ENCODE assay signal across 16 mouse cellular contexts in the genomic region with DNA sequence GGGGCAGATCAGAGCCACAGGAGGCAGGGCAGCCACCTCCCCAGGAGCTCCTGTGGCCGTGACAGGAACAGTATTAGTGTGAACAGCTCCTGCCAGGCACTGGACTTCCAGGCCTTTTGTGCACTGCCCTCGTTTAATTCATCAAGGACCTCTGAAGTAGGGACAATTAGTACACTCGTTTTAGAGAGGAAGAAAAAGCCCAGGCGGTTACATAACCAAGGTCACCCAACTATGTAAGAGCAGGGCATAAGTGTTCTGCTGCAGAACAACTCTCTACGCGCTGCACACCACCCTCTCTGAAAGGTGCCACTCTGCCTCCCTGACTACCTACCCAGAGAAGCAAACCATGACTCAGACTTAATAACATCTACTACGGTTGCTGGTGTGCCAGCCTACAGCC. TPM values are rescaled to one million over a fixed set of nuclear protein-coding genes. Genes with fewer than 3 reads are reported as not detected.
DNase-seq lines count a peak whose midpoint lies in the region; ATAC-seq and TF ChIP-seq lines count a peak whose summit lies in the region.
"Had no signal": no experiment of that assay in that cellular context is flagged by ENCODE, and none has a peak within 500 bp of the region (broad histone marks: within the 10 kb centered on the region; RNA-seq: fewer than 3 reads in every experiment).

No protein-coding gene starts in this region.

- no peak for ATAC-seq in forebrain, embryonic 11.5 days (replicated peaks; ENCODE audit: low FRiP score)
- no peak for ATAC-seq in forebrain, embryonic 16.5 days
- ATAC-seq in liver, embryonic 12.5 days, result no peak
- ATAC-seq: hindbrain, postnatal 0 days had no signal

- H3K27ac ChIP-seq in forebrain, embryonic 11.5 days (ENCODE audit: low read depth, low read length), result no peak overlapping the region
- H3K27ac ChIP-seq in forebrain, embryonic 16.5 days (ENCODE audit: low read length), result no peak overlapping the region
- peak overlapping the region; percentile 28; the same call in 1 of the 2 replicates for H3K27ac ChIP-seq in layer of hippocampus, adult 2 months
- peak overlapping the region; percentile 41; the same call in 1 of the 2 replicates for H3K27ac ChIP-seq in cortical plate, adult 2 months (ENCODE audit: insufficient read depth, low read length)
- no peak overlapping the region for H3K27ac ChIP-seq in liver, embryonic 12.5 days
- H3K27ac ChIP-seq: hindbrain, postnatal 0 days; limb, embryonic 15.5 days; neural tube, embryonic 12.5 days had no signal

- H3K4me2 ChIP-seq in forebrain, embryonic 11.5 days (ENCODE audit: low read depth, low read length, severe bottlenecking), result no peak overlapping the region
- no peak overlapping the region for H3K4me2 ChIP-seq in forebrain, embryonic 16.5 days (ENCODE audit: low read length)
- no peak overlapping the region for H3K4me2 ChIP-seq in liver, embryonic 12.5 days
- H3K4me2 ChIP-seq: limb, embryonic 15.5 days; neural tube, embryonic 12.5 days had no signal

- H3K4me1 ChIP-seq in forebrain, embryonic 11.5 days (replicated peaks; ENCODE audit: control insufficient read depth, insufficient read depth, low read length), result peaks cover 2% of the 10 kb centered on the region; the same call in 1 of the 2 replicates
- no peaks in the 10 kb centered on the region; the same call in 1 of the 2 replicates for H3K4me1 ChIP-seq in forebrain, embryonic 16.5 days (replicated peaks; ENCODE audit: control insufficient read depth, insufficient read depth, low read length)
- peaks cover 3% of the 10 kb centered on the region; the same call in 1 of the 2 replicates for H3K4me1 ChIP-seq in cortical plate, adult 2 months (ENCODE audit: control insufficient read depth, insufficient read depth, low read length)
- H3K4me1 ChIP-seq in liver, embryonic 12.5 days, result peaks cover 14% of the 10 kb centered on the region
- H3K4me1 ChIP-seq: neural tube, embryonic 12.5 days had no signal

- peak; percentile 44 for DNase-seq in forebrain, embryonic 11.5 days (ENCODE audit: low spot score)
- no peak for DNase-seq in layer of hippocampus, adult 2 months (ENCODE audit: low spot score in 2 of 2)
- no peak for DNase-seq in layer of hippocampus, adult 9-10 months (ENCODE audit: low spot score)
- DNase-seq in lung, postnatal 36 days, result peak; percentile 86
- DNase-seq: B cell, adult 2 months; cerebellum, adult 9-10 months; heart, postnatal 10 days had no signal

- no peak for TF ChIP-seq POLR2A in cortical plate, adult 2 months (IDR thresholded peaks at IDR 0.05; ENCODE audit: extremely low read depth, insufficient read depth, low read length)

- no peaks in the 10 kb centered on the region for H3K36me3 ChIP-seq in forebrain, embryonic 11.5 days (ENCODE audit: control insufficient read depth, insufficient read depth, low read length)
- H3K36me3 ChIP-seq in forebrain, embryonic 16.5 days (ENCODE audit: control insufficient read depth, insufficient read depth), result no peaks in the 10 kb centered on the region
- H3K36me3 ChIP-seq in liver, embryonic 12.5 days, result peaks cover 40% of the 10 kb centered on the region
- H3K36me3 ChIP-seq: neural tube, embryonic 12.5 days had no signal

- TF ChIP-seq CTCF in layer of hippocampus, adult 2 months (conservative IDR thresholded peaks at IDR 0.05), result no peak
- TF ChIP-seq CTCF in cortical plate, adult 2 months (IDR thresholded peaks at IDR 0.05; ENCODE audit: extremely low read depth, insufficient read depth, low read length), result no peak

- 57% methylated on average over 7 of the region's 7 CpGs for WGBS in forebrain, embryonic 11.5 days
- WGBS in forebrain, embryonic 16.5 days, result 28% methylated on average over 7 of the region's 7 CpGs
- 71% methylated on average over 7 of the region's 7 CpGs for WGBS in liver, embryonic 12.5 days (ENCODE audit: insufficient replicate concordance)

- no peak overlapping the region for H3K9ac ChIP-seq in forebrain, embryonic 11.5 days (ENCODE audit: low read length)
- H3K9ac ChIP-seq in forebrain, embryonic 16.5 days (replicated peaks; ENCODE audit: low read depth, low read length), result no peak overlapping the region
- no peak overlapping the region for H3K9ac ChIP-seq in liver, embryonic 12.5 days
- H3K9ac ChIP-seq: limb, embryonic 15.5 days; neural tube, embryonic 12.5 days had no signal

- no peak overlapping the region for H3K4me3 ChIP-seq in forebrain, embryonic 11.5 days (ENCODE audit: low read depth, low read length)
- no peak overlapping the region for H3K4me3 ChIP-seq in forebrain, embryonic 16.5 days (replicated peaks; ENCODE audit: low read length)
- H3K4me3 ChIP-seq in layer of hippocampus, adult 2 months, result no peak overlapping the region
- H3K4me3 ChIP-seq in cortical plate, adult 2 months (ENCODE audit: insufficient read depth, low read length), result no peak overlapping the region
- no peak overlapping the region for H3K4me3 ChIP-seq in liver, embryonic 12.5 days
- H3K4me3 ChIP-seq: limb, embryonic 15.5 days; neural tube, embryonic 12.5 days had no signal

- no peaks in the 10 kb centered on the region for H3K27me3 ChIP-seq in forebrain, embryonic 11.5 days (ENCODE audit: control insufficient read depth, insufficient read depth, low read length)
- H3K27me3 ChIP-seq in forebrain, embryonic 16.5 days (replicated peaks; ENCODE audit: control insufficient read depth, insufficient read depth, low read length), result no peaks in the 10 kb centered on the region
- H3K27me3 ChIP-seq in liver, embryonic 12.5 days (replicated peaks), result no peaks in the 10 kb centered on the region
- H3K27me3 ChIP-seq: limb, embryonic 15.5 days; neural tube, embryonic 12.5 days had no signal

- no peaks in the 10 kb centered on the region for H3K9me3 ChIP-seq in forebrain, embryonic 11.5 days (ENCODE audit: control insufficient read depth, low read length)
- no peaks in the 10 kb centered on the region for H3K9me3 ChIP-seq in forebrain, embryonic 16.5 days (ENCODE audit: control insufficient read depth, low read length)
- H3K9me3 ChIP-seq in liver, embryonic 12.5 days (replicated peaks), result no peaks in the 10 kb centered on the region
- H3K9me3 ChIP-seq: limb, embryonic 15.5 days; neural tube, embryonic 12.5 days had no signal

RNA-seq across cellular contexts. Expression of a gene that starts 9.1 kb away (rescaled TPM):
- 13.2 and 14.0 TPM in 2 replicates for polyA plus RNA-seq in forebrain, embryonic 11.5 days (2014; fragmentation: Nextera tagmentation; extraction: Ambion mirVana)
- polyA plus RNA-seq in forebrain, embryonic 16.5 days (2015; fragmentation: Nextera tagmentation; extraction: Ambion mirVana), result 4.8 and 6.0 TPM in 2 replicates
- 10 to 100 TPM; 13.4 to 13.7 TPM for total RNA-seq in layer of hippocampus, adult 2 months (2021)
- 20.9 and 21.4 TPM in 2 replicates for polyA plus RNA-seq in cortical plate, adult 2 months (2012; rRNA removed)
- 8.0 and 8.6 TPM in 2 replicates for polyA plus RNA-seq in liver, embryonic 12.5 days (2016; fragmentation: Nextera tagmentation; extraction: Ambion mirVana)

RNA-seq across cellular contexts. Expression of a gene that starts 24.5 kb away (rescaled TPM):
- polyA plus RNA-seq in forebrain, embryonic 11.5 days (2014; fragmentation: Nextera tagmentation; extraction: Ambion mirVana), result not detected in 2 replicates
- polyA plus RNA-seq in forebrain, embryonic 16.5 days (2015; fragmentation: Nextera tagmentation; extraction: Ambion mirVana), result not detected in 2 replicates
- total RNA-seq in layer of hippocampus, adult 2 months (2021), result not detected
- 0.13 TPM in 1 of 2 replicates, not detected in the other for polyA plus RNA-seq in cortical plate, adult 2 months (2012; rRNA removed)
- not detected in 2 replicates for polyA plus RNA-seq in liver, embryonic 12.5 days (2016; fragmentation: Nextera tagmentation; extraction: Ambion mirVana)
- total RNA-seq: ES-E14; heart, postnatal 10 days; hindbrain, postnatal 0 days; midbrain, postnatal 0 days had no signal
- polyA plus RNA-seq: hindbrain, postnatal 0 days; limb, embryonic 15.5 days; neural tube, embryonic 12.5 days; stomach, embryonic 14.5 days had no signal

RNA-seq across cellular contexts. Expression of a gene that starts 51.7 kb away (rescaled TPM):
- polyA plus RNA-seq in forebrain, embryonic 11.5 days (2014; fragmentation: Nextera tagmentation; extraction: Ambion mirVana), result 104 and 109 TPM in 2 replicates
- 168 and 170 TPM in 2 replicates for polyA plus RNA-seq in forebrain, embryonic 16.5 days (2015; fragmentation: Nextera tagmentation; extraction: Ambion mirVana)
- total RNA-seq in layer of hippocampus, adult 2 months (2021), result 10 to 100 TPM; 65.2 to 67.7 TPM
- 47.2 TPM in 2 replicates for polyA plus RNA-seq in cortical plate, adult 2 months (2012; rRNA removed)
- polyA plus RNA-seq in liver, embryonic 12.5 days (2016; fragmentation: Nextera tagmentation; extraction: Ambion mirVana), result 55.9 and 58.7 TPM in 2 replicates

Comparison
In these comparisons a context has a peak if more than half of its experiments do, and no peak if none do; other contexts are left out.
1. DNase-seq: peak in forebrain, embryonic 11.5 days (single experiment) and lung, postnatal 36 days (single experiment); none in layer of hippocampus, adult 2 months (0 of 2) and layer of hippocampus, adult 9-10 months (single experiment).
2. H3K27ac ChIP-seq: peak in layer of hippocampus, adult 2 months (single experiment) and cortical plate, adult 2 months (single experiment); none in forebrain, embryonic 11.5 days (single experiment), forebrain, embryonic 16.5 days (single experiment) and liver, embryonic 12.5 days (single experiment).